Comparison of ENCODE assay signal across 8 mouse cellular contexts in genomic region chr13:21215275-21215983, GRCm38 (mm10). TPM values are rescaled to one million over a fixed set of nuclear protein-coding genes. Genes with fewer than 3 reads are reported as not detected.
DNase-seq lines count a peak whose midpoint lies in the region; ATAC-seq and TF ChIP-seq lines count a peak whose summit lies in the region.

No protein-coding gene starts in this region.

- no peaks in the 10 kb centered on the region for H3K4me1 ChIP-seq in forebrain, embryonic 13.5 days
- H3K4me1 ChIP-seq in lung, adult 2 months (ENCODE audit: control insufficient read depth, insufficient read depth, low read length), result no peaks in the 10 kb centered on the region
- H3K4me1 ChIP-seq in olfactory bulb, adult 2 months (ENCODE audit: control insufficient read depth, insufficient read depth, low read length), result no peaks in the 10 kb centered on the region; the same call in 1 of the 2 replicates

- peak overlapping the region; percentile 28 for H3K4me3 ChIP-seq in forebrain, embryonic 13.5 days
- peak overlapping the region; percentile 61 for H3K4me3 ChIP-seq in layer of hippocampus, adult 2 months
- peak overlapping the region; percentile 33 for H3K4me3 ChIP-seq in lung, adult 2 months (replicated peaks; ENCODE audit: extremely low read depth, low read depth, low read length)
- H3K4me3 ChIP-seq in olfactory bulb, adult 2 months (ENCODE audit: insufficient read depth, low read depth, low read length), result peak overlapping the region; percentile 38

- H3K27me3 ChIP-seq in forebrain, embryonic 13.5 days, result 0 out of 2 replicates have a peak, but pooled peaks cover 3% of the 10 kb centered on the region

- intact Hi-C loops in heart, postnatal 36 days (cut with DNase I), result loop anchor here (2.0 kb wide), 1 partner anchor 15 kb away; no protein-coding TSS in a partner anchor

- no peak overlapping the region for H3K27ac ChIP-seq in forebrain, embryonic 13.5 days
- H3K27ac ChIP-seq in layer of hippocampus, adult 2 months, result no peak overlapping the region
- H3K27ac ChIP-seq in olfactory bulb, adult 2 months (ENCODE audit: insufficient read depth, low read depth, low read length), result no peak overlapping the region

- H3K36me3 ChIP-seq in forebrain, embryonic 13.5 days (ENCODE audit: poor library complexity, severe bottlenecking), result no peaks in the 10 kb centered on the region

- TF ChIP-seq POLR2A in lung, adult 2 months (IDR thresholded peaks at IDR 0.05; ENCODE audit: borderline replicate concordance, extremely low read depth, low read depth, low read length), result no peak
- TF ChIP-seq POLR2A in olfactory bulb, adult 2 months (IDR thresholded peaks at IDR 0.05; ENCODE audit: insufficient read depth, low read depth, low read length), result no peak

- peak overlapping the region; percentile 44 for H3K4me2 ChIP-seq in forebrain, embryonic 13.5 days

- 2% methylated on average over 20 of the region's 20 CpGs for WGBS in forebrain, embryonic 13.5 days
- WGBS in lung, adult 2 months, result 3% methylated on average over 20 of the region's 20 CpGs
- WGBS in olfactory bulb, adult 2 months, result 4% methylated on average over 20 of the region's 20 CpGs

- DNase-seq in Muller cell, postnatal 12 days (ENCODE audit: inconsistent ontology term), result peak; percentile 79
- DNase-seq in c-Kit-positive CD71-positive TER-119-positive erythroid progenitor cells, embryonic 14.5 days (ENCODE audit: low spot score), result peak; percentile 84
- peak; percentile 47 to 51 for DNase-seq in heart, postnatal 36 days
- peak; percentile 82 to 85 for DNase-seq in layer of hippocampus, adult 2 months (ENCODE audit: low spot score in 2 of 2)
- peak; percentile 12 for DNase-seq in lung, adult 2 months
- DNase-seq in yolk sac, embryonic 10.5 days (ENCODE audit: low spot score), result peak; percentile 86

- no peak overlapping the region for H3K9ac ChIP-seq in forebrain, embryonic 13.5 days

- peaks cover 9% of the 10 kb centered on the region for H3K9me3 ChIP-seq in forebrain, embryonic 13.5 days (replicated peaks)

- no peak for TF ChIP-seq CTCF in layer of hippocampus, adult 2 months (conservative IDR thresholded peaks at IDR 0.05)
- no peak for TF ChIP-seq CTCF in lung, adult 2 months (IDR thresholded peaks at IDR 0.05; ENCODE audit: insufficient read depth, low read length)
- no peak for TF ChIP-seq CTCF in olfactory bulb, adult 2 months (IDR thresholded peaks at IDR 0.05; ENCODE audit: insufficient read depth, low read depth, low read length)

- peak; percentile 88 for ATAC-seq in forebrain, embryonic 13.5 days

RNA-seq across cellular contexts. Expression of gene Trim27, which starts 36.2 kb away (rescaled TPM):
- polyA plus RNA-seq in forebrain, embryonic 13.5 days (2015; fragmentation: Nextera tagmentation; extraction: Ambion mirVana), result 109 and 114 TPM in 2 replicates
- 10 to 100 TPM; 19.7 to 20.0 TPM for total RNA-seq in heart, postnatal 36 days (2021)
- total RNA-seq in layer of hippocampus, adult 2 months (2021), result 10 to 100 TPM; 38.7 to 39.9 TPM
- polyA plus RNA-seq in lung, adult 2 months (2012; rRNA removed), result 34.8 and 53.5 TPM in 2 replicates
- polyA plus RNA-seq in olfactory bulb, adult 2 months (2012; ENCODE audit: insufficient read depth, insufficient read length, low replicate concordance, missing spikeins), result not detected in 2 replicates

Comparison
In these comparisons a context has a peak if more than half of its experiments do, and no peak if none do; other contexts are left out.
1. DNase-seq: peak in every context shown above with its lines; median percentile 86 in yolk sac, embryonic 10.5 days; 84 in c-Kit-positive CD71-positive TER-119-positive erythroid progenitor cells, embryonic 14.5 days; 84 in layer of hippocampus, adult 2 months; 79 in Muller cell, postnatal 12 days; 49 in heart, postnatal 36 days; 12 in lung, adult 2 months.
2. RNA of gene Trim27, which starts 36.2 kb away (polyA plus RNA-seq): 109 to 114 TPM in forebrain, embryonic 13.5 days and 34.8 to 53.5 TPM in lung, adult 2 months; not detected in olfactory bulb, adult 2 months; every median in the first group is over 10 times any median in the second.
3. Peak in every context shown above with its lines, with median percentiles within 50 percentile points of each other: H3K4me3 ChIP-seq.